Mouse (Mus musculus): ENCODE data around the gene Arl8a.

Arl8a gene

GRCm38 (mm10) chr1:135199014-135199819, 52.6 kb downstream of the Arl8a start:
- DNase-seq (ENCODE audit: low spot score in 2 of 2): no peak

- DNase-seq (ENCODE audit: low spot score in 2 of 2): no peak
These were observed 53.8 kb downstream of the Arl8a start for GRCm38 (mm10) chr1:135200400-135200799.

GRCm38 (mm10) chr1:135204196-135205126, 57.8 kb downstream of the Arl8a start:
- DNase-seq (ENCODE audit: low spot score in 2 of 2): no peak

GRCm38 (mm10) chr1:135205257-135205656, 58.6 kb downstream of the Arl8a start:
- no peak for DNase-seq (ENCODE audit: low spot score in 2 of 2)

Data from frontal cortex, postnatal 14 days (tissue).